Mouse (Mus musculus) liver, embryonic 12.5 days (tissue): ENCODE measurements around the gene Cmklr1. TPM values are rescaled to one million over a fixed set of nuclear protein-coding genes. Genes with fewer than 3 reads are reported as not detected.

Source experiments
- ATAC-seq: fragments of 200-750 bp; cut with Nextera tagmentation; 2 replicates; pipeline ENCODE4 v1.8.0; 2017; ENCODE audit warnings: moderate number of reproducible peaks, mild to moderate bottlenecking, moderate library complexity
- H3K27ac ChIP-seq: fragments of 300-500 bp; sonication (generic); 2 replicates; pipeline ENCODE4 v1.5.1; 2016; ENCODE audit warnings: mild to moderate bottlenecking
- H3K27me3 ChIP-seq: fragments of 300-500 bp; sonication (generic); replicated peaks from 2 replicates; pipeline ENCODE4 v1.6.1; 2016; ENCODE audit warnings: mild to moderate bottlenecking, moderate library complexity
- H3K36me3 ChIP-seq: fragments of 300-500 bp; sonication (generic); 2 replicates; pipeline ENCODE4 v1.6.1; 2016; ENCODE audit warnings: mild to moderate bottlenecking, moderate library complexity
- H3K4me1 ChIP-seq: fragments of 300-500 bp; sonication (generic); 2 replicates; pipeline ENCODE4 v1.6.1; 2016
- H3K4me2 ChIP-seq: fragments of 300-500 bp; sonication (generic); 2 replicates; pipeline ENCODE4 v1.6.1; 2016; ENCODE audit warnings: mild to moderate bottlenecking, moderate library complexity
- H3K4me3 ChIP-seq: fragments of 300-500 bp; sonication (generic); 2 replicates; pipeline ENCODE4 v1.5.1; 2016; ENCODE audit warnings: mild to moderate bottlenecking, moderate library complexity
- H3K9ac ChIP-seq: fragments of 300-500 bp; sonication (generic); 2 replicates; pipeline ENCODE4 v1.6.1; 2016; ENCODE audit warnings: mild to moderate bottlenecking, moderate library complexity
- H3K9me3 ChIP-seq: fragments of 300-500 bp; sonication (generic); replicated peaks from 2 replicates; pipeline ENCODE4 v1.6.1; 2016; ENCODE audit warnings: mild to moderate bottlenecking, moderate library complexity
- WGBS: fragments of 180-500 bp; shearing (Covaris S2); methylation state at CpG from one replicate; pipeline ENCODE4 v1.1.7; 2016; ENCODE audit not compliant: insufficient replicate concordance; 5-methylcytosine and 5-hydroxymethylcytosine counted together
- polyA plus RNA-seq: library from polyadenylated mRNA; unstranded; fragments of >200 nt; fragmentation: Nextera tagmentation; extraction: Ambion mirVana; gene quantifications from 2 replicates; pipeline ENCODE4 v1.2.1, GENCODE M21; 2016

Gene Cmklr1
- polyA plus RNA-seq, 1 experiment from 2014 or later = 1.7 TPM

GRCm38 (mm10) chr5:113580248-113580647 lies 70.0 kb downstream of the Cmklr1 start:
- 37% methylated on average over 8 of the region's 8 CpGs for WGBS
- no peaks in the 10 kb centered on the region for H3K9me3 ChIP-seq
- 0 out of 2 replicates have a peak, but pooled peaks cover 2% of the 10 kb centered on the region for H3K27me3 ChIP-seq
- no peak overlapping the region for H3K4me3 ChIP-seq
- H3K36me3 ChIP-seq = no peaks in the 10 kb centered on the region
- 0 out of 2 replicates have a peak, but pooled peaks cover 9% of the 10 kb centered on the region for H3K4me1 ChIP-seq
- no peak overlapping the region for H3K9ac ChIP-seq
- H3K4me2 ChIP-seq = no peak overlapping the region
- no peak overlapping the region for H3K27ac ChIP-seq
- ATAC-seq = no peak

- 82% methylated on average over 4 of the region's 4 CpGs for WGBS
- Histone ChIP-seq H3K27ac (no peak overlapping the region), H3K36me3 (no peaks in the 10 kb centered on the region), H3K9ac (no peak overlapping the region), H3K4me2 (no peak overlapping the region), H3K27me3 (0 out of 2 replicates have a peak, but pooled peaks cover 2% of the 10 kb centered on the region), H3K4me1 (0 out of 2 replicates have a peak, but pooled peaks cover under 1% of the 10 kb centered on the region), H3K4me3 (no peak overlapping the region), H3K9me3 (no peaks in the 10 kb centered on the region)
- no peak for ATAC-seq
These were observed 71.1 kb downstream of the Cmklr1 start for GRCm38 (mm10) chr5:113579128-113579527.

- Histone ChIP-seq H3K36me3 (no peaks in the 10 kb centered on the region), H3K4me1 (no peaks in the 10 kb centered on the region), H3K9ac (no peak overlapping the region), H3K27me3 (0 out of 2 replicates have a peak, but pooled peaks cover 2% of the 10 kb centered on the region), H3K9me3 (no peaks in the 10 kb centered on the region), H3K4me2 (no peak overlapping the region), H3K4me3 (no peak overlapping the region), H3K27ac (no peak overlapping the region)
- 83% methylated on average over 6 of the region's 6 CpGs for WGBS
- no peak for ATAC-seq
These were observed 71.8 kb downstream of the Cmklr1 start for GRCm38 (mm10) chr5:113578428-113578827.

- Histone ChIP-seq H3K4me1 (no peaks in the 10 kb centered on the region), H3K9ac (no peak overlapping the region), H3K27ac (no peak overlapping the region), H3K4me3 (no peak overlapping the region), H3K27me3 (0 out of 2 replicates have a peak, but pooled peaks cover 2% of the 10 kb centered on the region), H3K9me3 (no peaks in the 10 kb centered on the region), H3K4me2 (no peak overlapping the region), H3K36me3 (no peaks in the 10 kb centered on the region)
- ATAC-seq = no peak
- WGBS = 58% methylated on average over 7 of the region's 7 CpGs
These were observed 72.7 kb downstream of the Cmklr1 start for GRCm38 (mm10) chr5:113577555-113577954.

- H3K9me3 ChIP-seq = no peaks in the 10 kb centered on the region
- H3K4me3 ChIP-seq = no peak overlapping the region
- no peak overlapping the region for H3K9ac ChIP-seq
- H3K4me2 ChIP-seq = no peak overlapping the region
- no peaks in the 10 kb centered on the region for H3K36me3 ChIP-seq
- H3K27ac ChIP-seq = no peak overlapping the region
- no peak for ATAC-seq
- WGBS = 36% methylated on average over 7 of the region's 7 CpGs
- H3K4me1 ChIP-seq = no peaks in the 10 kb centered on the region
- H3K27me3 ChIP-seq = no peaks in the 10 kb centered on the region
These were observed 80.0 kb downstream of the Cmklr1 start for GRCm38 (mm10) chr5:113570056-113570717.

- H3K27me3 ChIP-seq = no peaks in the 10 kb centered on the region
- ATAC-seq = no peak
- H3K36me3 ChIP-seq = no peaks in the 10 kb centered on the region
- no peak overlapping the region for H3K4me2 ChIP-seq
- no peaks in the 10 kb centered on the region for H3K4me1 ChIP-seq
- no peaks in the 10 kb centered on the region for H3K9me3 ChIP-seq
- WGBS = 62% methylated on average over 12 of the region's 12 CpGs
- H3K4me3 ChIP-seq = no peak overlapping the region
- no peak overlapping the region for H3K27ac ChIP-seq
- H3K9ac ChIP-seq = no peak overlapping the region
These were observed 84.4 kb downstream of the Cmklr1 start for GRCm38 (mm10) chr5:113565858-113566257.

GRCm38 (mm10) chr5:113565101-113565854 lies 84.9 kb downstream of the Cmklr1 start:
- 61% methylated on average over 10 of the region's 10 CpGs for WGBS
- Histone ChIP-seq H3K9me3 (no peaks in the 10 kb centered on the region), H3K36me3 (no peaks in the 10 kb centered on the region), H3K4me1 (no peaks in the 10 kb centered on the region), H3K27ac (no peak overlapping the region), H3K4me3 (no peak overlapping the region), H3K9ac (no peak overlapping the region), H3K4me2 (no peak overlapping the region), H3K27me3 (no peaks in the 10 kb centered on the region)
- no peak for ATAC-seq

- H3K36me3 ChIP-seq = no peaks in the 10 kb centered on the region
- no peaks in the 10 kb centered on the region for H3K27me3 ChIP-seq
- WGBS = 6% methylated on average over 4 of the region's 4 CpGs
- H3K4me3 ChIP-seq = no peak overlapping the region
- no peaks in the 10 kb centered on the region for H3K9me3 ChIP-seq
- ATAC-seq = no peak
- H3K4me2 ChIP-seq = no peak overlapping the region
- no peaks in the 10 kb centered on the region for H3K4me1 ChIP-seq
- no peak overlapping the region for H3K9ac ChIP-seq
- no peak overlapping the region for H3K27ac ChIP-seq
These were observed 85.8 kb downstream of the Cmklr1 start for GRCm38 (mm10) chr5:113564463-113564862.

Other genes with a start within 250 kb of the Cmklr1 start
- 0.19 and 0.23 TPM in 2 replicates for gene Wscd2, start 160.1 kb downstream of the Cmklr1 start, polyA plus RNA-seq
- not detected in 2 replicates for gene 1700069L16Rik, start 74.3 kb upstream of the Cmklr1 start, polyA plus RNA-seq
- gene Ficd, start 85.4 kb upstream of the Cmklr1 start, polyA plus RNA-seq = 2.9 and 3.3 TPM in 2 replicates
- gene Sart3, start 122.1 kb upstream of the Cmklr1 start, polyA plus RNA-seq = 39.9 and 40.4 TPM in 2 replicates
- 109 and 112 TPM in 2 replicates for gene Iscu, start 122.3 kb upstream of the Cmklr1 start, polyA plus RNA-seq
- gene Tmem119, start 150.1 kb upstream of the Cmklr1 start, polyA plus RNA-seq = 7.2 and 9.8 TPM in 2 replicates
- 10.8 and 11.6 TPM in 2 replicates for gene Selplg, start 182.2 kb upstream of the Cmklr1 start, polyA plus RNA-seq